Mouse (Mus musculus) thymus, adult 2 months (tissue): ENCODE results near the gene Sult1d1.

ENCODE experiments used
- CTCF ChIP-seq: fragments of 200-500 bp; IDR thresholded peaks from 2 replicates; pipeline ENCODE4 v1.5.1; 2012; ENCODE audit warnings: mild to moderate bottlenecking, control low read depth, low read length, moderate library complexity, borderline replicate concordance; ENCODE audit not compliant: control insufficient read depth, poor library complexity, insufficient read depth; ENCODE audit errors: extremely low read depth
- POLR2A ChIP-seq: fragments of 200-500 bp; IDR thresholded peaks from 2 replicates; pipeline ENCODE4 v1.6.1; 2012; ENCODE audit warnings: mild to moderate bottlenecking, low read length, control low read depth, moderate library complexity; ENCODE audit not compliant: control insufficient read depth, poor library complexity, insufficient read depth; ENCODE audit errors: extremely low read depth

DNA sequence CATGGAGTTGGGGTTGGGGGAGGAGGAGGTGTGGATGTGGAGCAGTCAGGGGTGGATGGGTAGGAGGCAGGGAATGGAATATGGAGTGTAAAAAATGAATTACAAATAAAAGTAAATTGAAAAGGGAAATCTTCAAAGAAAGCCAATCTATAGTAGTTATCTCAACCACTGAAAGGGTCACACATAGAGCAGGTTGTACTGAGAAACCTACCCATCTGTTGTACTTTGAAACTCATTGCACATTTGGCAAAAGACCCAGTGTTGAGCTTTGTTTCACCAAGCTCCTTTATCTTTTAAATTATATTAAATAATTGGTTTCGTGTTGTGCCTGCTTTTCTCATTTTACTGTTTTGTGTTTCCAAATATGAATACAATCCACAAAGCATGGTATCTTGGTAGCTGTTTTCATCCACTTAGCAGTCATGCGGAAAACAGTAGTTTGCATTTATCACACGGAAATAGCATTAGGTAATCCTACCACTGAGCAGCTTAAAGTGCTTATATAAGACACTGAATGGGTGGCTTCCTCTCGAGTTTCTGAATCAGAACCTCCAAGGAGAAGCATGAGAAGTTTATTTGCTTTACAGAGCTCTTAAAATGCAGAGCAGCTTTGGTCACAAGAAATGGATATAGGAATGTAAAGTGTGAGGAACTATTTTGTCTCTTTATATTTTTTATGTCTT is 62.9 kb downstream of the Sult1d1 start:
- TF ChIP-seq CTCF: no peak
- no peak for TF ChIP-seq POLR2A
